Mouse (Mus musculus) myocyte (in vitro differentiated cells): ENCODE results near the gene Olfr461. TPM values are rescaled to one million over a fixed set of nuclear protein-coding genes. Genes with fewer than 3 reads are reported as not detected.
"Not testable (repeated sequence)": the region's sequence is repeated elsewhere in the genome, so short reads cannot be mapped to it uniquely, and the experiment has no call there.

Experiments used
- H3K27me3 ChIP-seq: one replicate; pipeline ENCODE4 v1.6.1; 2011; ENCODE audit not compliant: control insufficient read depth, insufficient read depth, insufficient read length
- H3K36me3 ChIP-seq: one replicate; pipeline ENCODE4 v1.6.1; 2011; ENCODE audit not compliant: control insufficient read depth, insufficient read depth
- H3K4me2 ChIP-seq: one replicate; pipeline ENCODE4 v1.6.1; 2011; ENCODE audit warnings: low read depth, control low read depth
- H3K4me3 ChIP-seq: one replicate; pipeline ENCODE4 v1.5.1; 2011; ENCODE audit warnings: mild to moderate bottlenecking, control low read depth, moderate library complexity
- H3K79me2 ChIP-seq: one replicate; pipeline ENCODE4 v1.6.1; 2011; ENCODE audit not compliant: control insufficient read depth, insufficient read depth
- H3ac ChIP-seq: one replicate; pipeline ENCODE4 v1.6.1; 2011; ENCODE audit not compliant: control insufficient read depth, insufficient read length
- CEBPB ChIP-seq: IDR thresholded peaks from 2 replicates; pipeline ENCODE4 v1.6.1; 2011; ENCODE audit warnings: mild to moderate bottlenecking, moderate library complexity; ENCODE audit not compliant: poor library complexity, insufficient read depth, severe bottlenecking
- E2F4 ChIP-seq: IDR thresholded peaks from one replicate; pipeline ENCODE4 v1.6.1; 2011; ENCODE audit warnings: mild to moderate bottlenecking, control low read depth, moderate library complexity; ENCODE audit not compliant: insufficient read depth
- MAX ChIP-seq: IDR thresholded peaks from one replicate; pipeline ENCODE4 v1.6.1; 2011; ENCODE audit warnings: low read depth, mild to moderate bottlenecking, control low read depth
- MYOD1 ChIP-seq, 3 experiments: IDR thresholded peaks; one replicate each; pipeline ENCODE4 v1.6.1; 2011; ENCODE audit warnings: control low read depth in 2 of 3, low read depth in 2 of 3, mild to moderate bottlenecking in 2 of 3, moderate library complexity in 1 of 3; ENCODE audit not compliant: insufficient read length in 2 of 3, control insufficient read depth in 1 of 3
- MYOG ChIP-seq, 3 experiments: IDR thresholded peaks; one replicate each; pipeline ENCODE4 v1.6.1; 2011; ENCODE audit warnings: control low read depth in 2 of 3, low read depth in 2 of 3, mild to moderate bottlenecking in 2 of 3; ENCODE audit not compliant: insufficient read length in 2 of 3, control insufficient read depth in 1 of 3, insufficient read depth in 1 of 3
- POLR2A ChIP-seq: IDR thresholded peaks from one replicate; pipeline ENCODE4 v1.6.1; 2011; ENCODE audit warnings: low read depth, mild to moderate bottlenecking, control low read depth, moderate library complexity; ENCODE audit not compliant: insufficient read length
- POLR2AphosphoS2 ChIP-seq: IDR thresholded peaks from one replicate; pipeline ENCODE4 v1.6.1; 2011; ENCODE audit warnings: low read depth, control low read depth; ENCODE audit not compliant: insufficient read length
- REST ChIP-seq: IDR thresholded peaks from one replicate; pipeline ENCODE4 v1.6.1; 2011; ENCODE audit warnings: mild to moderate bottlenecking, control low read depth, moderate library complexity; ENCODE audit not compliant: insufficient read depth, insufficient read length
- SRF ChIP-seq: IDR thresholded peaks from one replicate; pipeline ENCODE4 v1.6.1; 2011; ENCODE audit warnings: low read depth; ENCODE audit not compliant: control insufficient read depth, insufficient read length
- TCF12 ChIP-seq: IDR thresholded peaks from one replicate; pipeline ENCODE4 v1.6.1; 2011; ENCODE audit warnings: mild to moderate bottlenecking, control low read depth; ENCODE audit not compliant: poor library complexity, insufficient read depth, severe bottlenecking
- TCF3 ChIP-seq: IDR thresholded peaks from one replicate; pipeline ENCODE4 v1.6.1; 2011; ENCODE audit warnings: low read depth, control low read depth; ENCODE audit not compliant: insufficient read length
- USF1 ChIP-seq: IDR thresholded peaks from one replicate; pipeline ENCODE4 v1.6.1; 2011; ENCODE audit warnings: low read depth, mild to moderate bottlenecking, control low read depth, moderate library complexity
- polyA plus RNA-seq: library from polyadenylated mRNA; unstranded; fragments of >200 nt; fragmentation: generic; extraction: Trizol; gene quantifications from one replicate; pipeline ENCODE4 v1.2.1, GENCODE M21; 2012; ENCODE audit warnings: missing spikeins

The Olfr461 gene
- not detected for polyA plus RNA-seq

DNA sequence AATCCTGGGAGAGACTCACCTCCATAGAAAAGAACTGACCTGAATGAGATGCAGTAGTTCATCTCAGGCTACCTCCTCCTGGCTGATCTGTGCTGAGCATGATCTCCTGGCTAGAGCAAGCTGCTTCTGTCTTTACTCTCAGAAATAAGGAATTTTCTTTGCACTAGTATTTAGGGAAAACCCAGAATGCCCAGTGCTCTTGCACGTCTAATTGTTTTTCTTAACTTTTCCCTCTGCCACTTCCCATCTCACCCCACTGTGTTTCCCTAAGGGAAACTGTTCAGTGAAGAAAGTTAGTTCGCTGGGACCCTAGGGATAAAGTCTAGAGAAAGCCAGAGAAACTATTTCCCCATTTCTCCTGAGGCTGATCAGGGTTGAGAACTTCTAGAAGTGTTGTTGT, at the start of gene Olfr461:
Gene Olfr461, minus strand, starts transcription at position 101 of the 400 bp plus-strand sequence.
- no peak within 1 kb of the TSS for H3K4me2 ChIP-seq
- no peaks in the 10 kb centered on the region for H3K79me2 ChIP-seq
- TF ChIP-seq MYOD1 (IDR thresholded peaks at IDR 0.05; ENCODE audit: control insufficient read depth in 1 of 3, insufficient read length in 2 of 3, low read depth in 2 of 3) = no peak
- TF ChIP-seq REST = no peak
- no peak for TF ChIP-seq TCF3
- TF ChIP-seq E2F4 = no peak
- TF ChIP-seq USF1 = no peak
- no peak for TF ChIP-seq SRF
- TF ChIP-seq POLR2AphosphoS2 = no peak
- no peak for TF ChIP-seq MYOG (IDR thresholded peaks at IDR 0.05; ENCODE audit: control insufficient read depth in 1 of 3, insufficient read depth in 1 of 3, insufficient read length in 2 of 3, low read depth in 2 of 3)
- TF ChIP-seq CEBPB = no peak
- TF ChIP-seq MAX = no peak
- TF ChIP-seq TCF12 = no peak
- no peak within 1 kb of the TSS for H3K4me3 ChIP-seq
- H3K36me3 ChIP-seq = no peaks in the 10 kb centered on the region
- no peaks in the 10 kb centered on the region for H3K27me3 ChIP-seq
- H3ac ChIP-seq = no peak within 1 kb of the TSS

GRCm38 (mm10) chr6:40598546-40598945, 43.7 kb upstream of the Olfr461 start:
- H3K4me2 ChIP-seq, H3K36me3 ChIP-seq, H3K4me3 ChIP-seq, H3ac ChIP-seq, H3K27me3 ChIP-seq, H3K79me2 ChIP-seq: not testable (repeated sequence)

- TF ChIP-seq MAX (no peak), CEBPB (peak; percentile 98), SRF (no peak)
- no peak overlapping the region for H3ac ChIP-seq
- peak overlapping the region; percentile 33 for H3K4me2 ChIP-seq
- H3K79me2 ChIP-seq = no peaks in the 10 kb centered on the region
- H3K4me3 ChIP-seq = no peak overlapping the region
- H3K27me3 ChIP-seq = no peaks in the 10 kb centered on the region
- no peaks in the 10 kb centered on the region for H3K36me3 ChIP-seq
These were observed 40.1 kb upstream of the Olfr461 start for GRCm38 (mm10) chr6:40594804-40595550.

GRCm38 (mm10) chr6:40588346-40588745, 33.5 kb upstream of the Olfr461 start:
- Histone ChIP-seq H3K36me3 (no peaks in the 10 kb centered on the region), H3K27me3 (no peaks in the 10 kb centered on the region), H3K4me3 (no peak overlapping the region), H3K79me2 (no peaks in the 10 kb centered on the region), H3K4me2 (no peak overlapping the region), H3ac (no peak overlapping the region)
- TF ChIP-seq USF1 = no peak
- no peak for TF ChIP-seq REST
- TF ChIP-seq POLR2AphosphoS2 = no peak
- no peak for TF ChIP-seq MYOD1 (IDR thresholded peaks at IDR 0.05; ENCODE audit: control insufficient read depth in 1 of 3, insufficient read length in 2 of 3, low read depth in 2 of 3)
- no peak for TF ChIP-seq E2F4
- TF ChIP-seq MYOG (IDR thresholded peaks at IDR 0.05; ENCODE audit: control insufficient read depth in 1 of 3, insufficient read depth in 1 of 3, insufficient read length in 2 of 3, low read depth in 2 of 3) = no peak
- no peak for TF ChIP-seq TCF3
- no peak for TF ChIP-seq POLR2A
- no peak for TF ChIP-seq SRF
- TF ChIP-seq TCF12 = no peak
- TF ChIP-seq MAX = no peak
- no peak for TF ChIP-seq CEBPB

- Histone ChIP-seq H3ac (no peak within 1 kb of the TSS), H3K4me3 (no peak within 1 kb of the TSS), H3K36me3 (no peaks in the 10 kb centered on the region), H3K4me2 (no peak within 1 kb of the TSS), H3K27me3 (no peaks in the 10 kb centered on the region), H3K79me2 (no peaks in the 10 kb centered on the region)
- TF ChIP-seq POLR2AphosphoS2 (no peak), TCF12 (no peak), MAX (no peak), TCF3 (no peak), USF1 (no peak), MYOD1 (IDR thresholded peaks at IDR 0.05; ENCODE audit: control insufficient read depth in 1 of 3, insufficient read length in 2 of 3, low read depth in 2 of 3) (no peak), SRF (no peak)
These were observed 30.8 kb upstream of the Olfr461 start, which contains the start of gene Clec5a for GRCm38 (mm10) chr6:40585645-40586044. Gene Clec5a (minus strand): TSS chr6:40585821.
